Mouse (Mus musculus) bone marrow macrophage, adult 2 months (primary cell): Measurements from ENCODE around the gene St13. TPM values are rescaled to one million over a fixed set of nuclear protein-coding genes. Genes with fewer than 3 reads are reported as not detected.

Experiments
- H3K27ac ChIP-seq: 2 replicates; pipeline ENCODE4 v1.5.1; 2012; ENCODE audit warnings: low read depth, low read length; ENCODE audit not compliant: insufficient read depth
- H3K4me1 ChIP-seq: 2 replicates; pipeline ENCODE4 v1.6.1; 2012; ENCODE audit warnings: low read length; ENCODE audit not compliant: control insufficient read depth, insufficient read depth
- H3K4me3 ChIP-seq: 2 replicates; pipeline ENCODE4 v1.5.1; 2012; ENCODE audit warnings: mild to moderate bottlenecking, low read length, moderate library complexity; ENCODE audit not compliant: insufficient read depth
- CTCF ChIP-seq: IDR thresholded peaks from 2 replicates; pipeline ENCODE4 v1.5.1; 2012; ENCODE audit warnings: low read depth, mild to moderate bottlenecking, low read length, moderate library complexity
- POLR2A ChIP-seq: IDR thresholded peaks from 2 replicates; pipeline ENCODE4 v1.6.1; 2012; ENCODE audit warnings: mild to moderate bottlenecking, low read depth, low read length, borderline replicate concordance
- polyA plus RNA-seq: library from polyadenylated mRNA; stranded (reverse); fragments of >200 nt; gene quantifications from 2 replicates; pipeline ENCODE4 v1.2.4, GENCODE M21; 2012; ENCODE audit not compliant: missing spikeins, insufficient read depth, insufficient read length

St13 gene
- polyA plus RNA-seq, 1 experiment: 202 TPM

DNA sequence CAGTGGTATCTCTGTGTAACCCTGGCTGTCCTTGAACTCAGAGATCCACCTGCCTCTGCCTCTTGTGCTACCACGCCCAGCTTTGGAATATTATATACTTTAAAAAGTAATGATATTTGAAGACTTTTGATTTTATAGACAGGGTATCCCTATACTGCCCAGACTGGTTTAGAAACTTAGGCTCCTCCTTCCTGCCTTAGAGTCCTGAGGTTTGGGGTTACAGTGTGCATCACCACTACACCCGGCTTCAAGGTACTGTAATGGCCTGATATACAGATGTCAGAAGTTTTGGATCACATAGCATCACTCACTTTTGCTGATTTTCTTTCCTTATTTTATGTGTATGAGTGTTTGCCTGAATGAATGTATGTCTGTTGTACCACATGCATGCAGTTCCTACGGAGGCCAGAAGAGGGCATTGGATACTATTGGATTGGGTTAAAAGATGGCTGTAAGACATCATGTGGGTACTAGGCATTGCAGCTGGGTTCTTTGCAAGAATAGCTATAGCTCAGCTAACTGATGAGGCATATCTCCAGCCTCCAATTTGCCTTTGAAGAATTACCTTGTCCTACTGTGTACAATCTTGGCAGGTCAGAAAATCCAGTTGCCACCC lies 44.6 kb downstream of the St13 start:
- H3K4me1 ChIP-seq: peaks cover 18% of the 10 kb centered on the region
- TF ChIP-seq POLR2A (no peak), CTCF (no peak)
- H3K4me3 ChIP-seq: no peak overlapping the region
- no peak overlapping the region for H3K27ac ChIP-seq

- Histone ChIP-seq H3K27ac (no peak overlapping the region), H3K4me3 (no peak overlapping the region)
These were observed 47.2 kb downstream of the St13 start for GRCm38 (mm10) chr15:81352638-81353037.

GRCm38 (mm10) chr15:81350401-81350800 lies 49.5 kb downstream of the St13 start:
- Histone ChIP-seq H3K4me3 (no peak overlapping the region), H3K4me1 (peaks cover 24% of the 10 kb centered on the region), H3K27ac (no peak overlapping the region)
- TF ChIP-seq CTCF (no peak), POLR2A (no peak)

More at GRCm38 (mm10) chr15:81352638-81353037, 47.2 kb downstream of the St13 start:
- no peak for TF ChIP-seq POLR2A
- no peak for TF ChIP-seq CTCF
- peaks cover 12% of the 10 kb centered on the region for H3K4me1 ChIP-seq

GRCm38 (mm10) chr15:81348366-81348765 lies 51.5 kb downstream of the St13 start:
- H3K4me1 ChIP-seq: peaks cover 18% of the 10 kb centered on the region
- TF ChIP-seq POLR2A (no peak), CTCF (no peak)
- H3K4me3 ChIP-seq: no peak overlapping the region
- H3K27ac ChIP-seq: no peak overlapping the region

DNA sequence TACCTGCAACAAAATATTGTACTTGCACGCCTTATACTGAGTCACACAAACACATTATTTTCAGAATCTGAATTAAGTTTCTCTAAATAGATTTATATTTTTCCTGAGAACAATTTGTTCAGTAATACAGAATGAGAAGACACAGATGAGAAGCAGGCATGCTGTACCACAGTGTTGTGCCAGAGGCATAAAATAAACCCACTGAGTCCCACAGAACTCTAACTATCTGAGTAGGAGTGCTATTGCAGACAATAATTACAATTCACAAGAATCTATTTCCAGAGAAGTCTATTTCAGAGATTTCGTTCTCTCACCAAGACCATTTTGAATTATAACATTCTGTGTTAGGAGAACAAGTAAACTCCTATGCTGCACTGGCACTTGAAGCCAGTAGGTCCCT lies 52.4 kb downstream of the St13 start:
- no peak for TF ChIP-seq CTCF
- no peak for TF ChIP-seq POLR2A
- H3K4me1 ChIP-seq: peaks cover 18% of the 10 kb centered on the region
- no peak overlapping the region for H3K27ac ChIP-seq
- no peak overlapping the region for H3K4me3 ChIP-seq

DNA sequence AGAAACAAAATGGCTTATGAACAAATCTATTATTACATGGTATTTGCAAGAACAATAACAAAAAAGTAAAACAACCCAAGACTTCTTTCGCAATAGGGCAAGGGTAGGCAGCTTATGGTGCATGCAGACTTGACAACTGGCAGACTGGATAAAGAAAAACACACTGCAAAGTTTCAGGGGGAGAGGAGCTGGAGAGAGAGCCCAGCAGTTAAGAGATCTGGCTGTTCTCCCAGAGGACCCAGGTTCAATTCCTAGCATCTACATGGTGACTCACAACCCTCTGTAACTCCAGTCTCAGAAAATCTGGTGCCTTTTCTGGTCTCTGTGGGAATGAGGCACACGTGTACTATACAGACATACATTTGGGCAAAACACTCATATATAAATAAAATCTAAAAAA lies 58.5 kb downstream of the St13 start:
- TF ChIP-seq CTCF: no peak
- no peak for TF ChIP-seq POLR2A
- Histone ChIP-seq H3K4me3 (no peak overlapping the region), H3K27ac (no peak overlapping the region), H3K4me1 (peaks cover 13% of the 10 kb centered on the region)

DNA sequence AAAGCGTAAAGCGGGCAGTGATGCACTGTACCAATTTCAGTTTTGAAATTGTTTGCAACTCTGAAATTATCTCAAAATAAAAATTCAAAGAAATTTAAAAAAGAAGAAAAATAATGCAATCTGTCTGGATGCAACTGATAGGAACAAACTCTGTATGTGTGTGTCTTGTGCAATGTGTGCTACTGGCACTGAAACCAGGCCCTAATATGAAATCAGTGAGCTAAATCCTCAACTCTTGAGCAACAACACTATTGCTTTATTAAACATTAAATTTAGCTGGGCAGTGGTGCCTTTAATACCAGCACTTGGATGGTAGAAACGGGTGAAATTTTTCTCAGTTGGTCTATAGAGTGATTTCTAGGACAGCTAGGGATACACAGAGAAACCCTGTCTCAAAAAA lies 60.7 kb downstream of the St13 start:
- no peak overlapping the region for H3K4me3 ChIP-seq
- H3K27ac ChIP-seq: no peak overlapping the region
- no peak for TF ChIP-seq CTCF
- TF ChIP-seq POLR2A: no peak
- H3K4me1 ChIP-seq: peaks cover 5% of the 10 kb centered on the region; the same call in 1 of the 2 replicates

GRCm38 (mm10) chr15:81336466-81336865 lies 63.4 kb downstream of the St13 start:
- H3K27ac ChIP-seq: no peak overlapping the region
- peaks cover 4% of the 10 kb centered on the region; the same call in 1 of the 2 replicates for H3K4me1 ChIP-seq
- H3K4me3 ChIP-seq: no peak overlapping the region
- no peak for TF ChIP-seq CTCF
- TF ChIP-seq POLR2A: no peak

- Histone ChIP-seq H3K4me1 (peaks cover 3% of the 10 kb centered on the region; the same call in 1 of the 2 replicates), H3K27ac (no peak overlapping the region), H3K4me3 (no peak overlapping the region)
- TF ChIP-seq CTCF: no peak
- TF ChIP-seq POLR2A: no peak
These were observed 67.4 kb downstream of the St13 start for GRCm38 (mm10) chr15:81332517-81332916.

DNA sequence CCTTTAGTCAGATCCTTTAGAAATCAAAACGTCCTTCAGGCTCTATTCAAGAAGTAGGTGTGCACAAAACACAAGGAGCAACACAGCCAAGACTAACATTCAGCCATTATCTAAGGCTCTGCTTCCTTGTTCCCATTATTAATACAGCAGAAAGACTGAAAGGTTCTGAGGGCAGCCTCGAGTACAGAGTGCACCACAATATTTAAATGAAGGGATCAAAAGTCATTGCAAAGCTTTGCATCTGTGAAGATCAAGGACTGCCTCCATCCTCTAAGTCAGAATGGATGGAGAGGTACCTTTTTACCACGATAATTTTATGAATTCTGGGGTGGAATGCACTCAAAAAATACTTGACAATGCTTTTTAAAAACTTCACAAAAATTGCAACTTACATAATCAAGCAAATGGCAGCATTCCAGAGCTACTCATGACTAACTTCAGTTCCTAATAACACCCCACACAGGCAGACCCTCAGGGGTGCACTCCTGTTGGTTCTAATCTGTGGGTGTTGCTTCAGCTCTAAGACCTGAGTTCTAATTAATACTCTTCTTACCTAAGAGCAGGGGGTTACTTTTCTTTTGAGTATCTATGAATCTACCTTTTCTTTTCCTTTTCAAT lies 69.0 kb downstream of the St13 start:
- no peak for TF ChIP-seq POLR2A
- TF ChIP-seq CTCF: no peak

More for the DNA sequence above, 69.0 kb downstream of the St13 start:
- H3K4me3 ChIP-seq: no peak overlapping the region
- H3K27ac ChIP-seq: no peak overlapping the region
- peaks cover 3% of the 10 kb centered on the region; the same call in 1 of the 2 replicates for H3K4me1 ChIP-seq
